Mouse (Mus musculus) hindbrain, embryonic 16.5 days (tissue): Measurements from ENCODE around the gene Vtn. TPM values are rescaled to one million over a fixed set of nuclear protein-coding genes. Genes with fewer than 3 reads are reported as not detected.

Experiments used
- ATAC-seq: fragments of 200-750 bp; cut with Nextera tagmentation; 2 replicates; pipeline ENCODE4 v1.8.0; 2017; ENCODE audit warnings: moderate TSS enrichment, moderate library complexity
- H3K27ac ChIP-seq: fragments of 300-500 bp; sonication (generic); 2 replicates; pipeline ENCODE4 v1.5.1; 2014; ENCODE audit warnings: low read depth, mild to moderate bottlenecking, control low read depth, low read length, moderate library complexity
- H3K27me3 ChIP-seq: fragments of 300-500 bp; sonication (generic); replicated peaks from 2 replicates; pipeline ENCODE4 v1.6.1; 2014; ENCODE audit warnings: low read length; ENCODE audit not compliant: control insufficient read depth, insufficient read depth
- H3K36me3 ChIP-seq: fragments of 300-500 bp; sonication (generic); 2 replicates; pipeline ENCODE4 v1.6.1; 2014; ENCODE audit warnings: mild to moderate bottlenecking, low read length, moderate library complexity, mixed read lengths; ENCODE audit not compliant: control insufficient read depth, insufficient read depth
- H3K4me1 ChIP-seq: fragments of 300-500 bp; sonication (generic); 2 replicates; pipeline ENCODE4 v1.6.1; 2014; ENCODE audit warnings: low read depth, low read length; ENCODE audit not compliant: control insufficient read depth, insufficient read depth
- H3K4me2 ChIP-seq: fragments of 300-500 bp; sonication (generic); 2 replicates; pipeline ENCODE4 v1.6.1; 2014; ENCODE audit warnings: mild to moderate bottlenecking, low read length, control low read depth, moderate library complexity
- H3K4me3 ChIP-seq: fragments of 300-500 bp; sonication (generic); 2 replicates; pipeline ENCODE4 v1.5.1; 2014; ENCODE audit warnings: mild to moderate bottlenecking, low read length, control low read depth, moderate library complexity
- H3K9ac ChIP-seq: fragments of 300-500 bp; sonication (generic); 2 replicates; pipeline ENCODE4 v1.6.1; 2014; ENCODE audit warnings: low read depth, mild to moderate bottlenecking, control low read depth, low read length, moderate library complexity
- H3K9me3 ChIP-seq: fragments of 300-500 bp; sonication (generic); 2 replicates; pipeline ENCODE4 v1.6.1; 2014; ENCODE audit warnings: mild to moderate bottlenecking, low read length, moderate library complexity; ENCODE audit not compliant: control insufficient read depth
- WGBS: fragments of 180-500 bp; shearing (Covaris S2); extraction: QIAGEN DNeasy Blood & Tissue Kit; methylation state at CpG from one replicate; pipeline ENCODE4 v1.1.7; 2014; 5-methylcytosine and 5-hydroxymethylcytosine counted together
- polyA plus RNA-seq: library from polyadenylated mRNA; unstranded; fragments of >200 nt; fragmentation: Nextera tagmentation; extraction: Ambion mirVana; gene quantifications from 2 replicates; pipeline ENCODE4 v1.2.1, GENCODE M21; 2015

Vtn gene
- polyA plus RNA-seq, result 150 and 176 TPM in 2 replicates

GRCm38 (mm10) chr11:78499004-78499403, at the start of gene Vtn:
TSS of gene Vtn (plus strand) at chr11:78499091.
- Histone ChIP-seq H3K9ac (peak within 1 kb of the TSS; percentile 86), H3K9me3 (no peaks in the 10 kb centered on the region), H3K4me2 (peak within 1 kb of the TSS; percentile 73), H3K4me1 (peaks cover 15% of the 10 kb centered on the region), H3K27me3 (peaks cover 3% of the 10 kb centered on the region; the same call in 1 of the 2 replicates), H3K36me3 (no peaks in the 10 kb centered on the region), H3K27ac (peak within 1 kb of the TSS; percentile 93), H3K4me3 (peak within 1 kb of the TSS; percentile 80)
- 51% methylated on average over 7 of the region's 7 CpGs for WGBS
- no peak for ATAC-seq

GRCm38 (mm10) chr11:78450337-78450736, 48.6 kb upstream of the Vtn start:
- WGBS, result 65% methylated on average over 2 of the region's 2 CpGs
- Histone ChIP-seq H3K4me2 (no peak overlapping the region), H3K27me3 (no peaks in the 10 kb centered on the region), H3K9me3 (no peaks in the 10 kb centered on the region), H3K27ac (no peak overlapping the region), H3K36me3 (no peaks in the 10 kb centered on the region), H3K4me1 (no peaks in the 10 kb centered on the region), H3K9ac (no peak overlapping the region), H3K4me3 (no peak overlapping the region)
- ATAC-seq, result no peak

GRCm38 (mm10) chr11:78453675-78454074, 45.2 kb upstream of the Vtn start:
- no peaks in the 10 kb centered on the region for H3K4me1 ChIP-seq
- H3K9me3 ChIP-seq, result no peaks in the 10 kb centered on the region
- no peak overlapping the region for H3K27ac ChIP-seq
- no peak overlapping the region for H3K9ac ChIP-seq
- no peak overlapping the region for H3K4me3 ChIP-seq
- 4% methylated on average over 4 of the region's 4 CpGs for WGBS
- no peaks in the 10 kb centered on the region for H3K36me3 ChIP-seq
- no peak overlapping the region for H3K4me2 ChIP-seq
- ATAC-seq, result no peak
- H3K27me3 ChIP-seq, result no peaks in the 10 kb centered on the region

GRCm38 (mm10) chr11:78454276-78454675, 44.6 kb upstream of the Vtn start:
- ATAC-seq, result no peak
- H3K27ac ChIP-seq, result no peak overlapping the region
- no peak overlapping the region for H3K9ac ChIP-seq
- WGBS, result 68% methylated on average over 7 of the region's 7 CpGs
- H3K4me3 ChIP-seq, result no peak overlapping the region
- no peaks in the 10 kb centered on the region for H3K27me3 ChIP-seq
- H3K36me3 ChIP-seq, result no peaks in the 10 kb centered on the region
- H3K9me3 ChIP-seq, result no peaks in the 10 kb centered on the region
- H3K4me1 ChIP-seq, result no peaks in the 10 kb centered on the region
- no peak overlapping the region for H3K4me2 ChIP-seq

GRCm38 (mm10) chr11:78455308-78455707, 43.6 kb upstream of the Vtn start:
- Histone ChIP-seq H3K9me3 (no peaks in the 10 kb centered on the region), H3K27ac (no peak overlapping the region), H3K4me2 (no peak overlapping the region), H3K9ac (no peak overlapping the region), H3K4me3 (no peak overlapping the region), H3K36me3 (no peaks in the 10 kb centered on the region), H3K4me1 (no peaks in the 10 kb centered on the region), H3K27me3 (no peaks in the 10 kb centered on the region)
- ATAC-seq, result no peak
- WGBS, result 43% methylated on average over 5 of the region's 5 CpGs

GRCm38 (mm10) chr11:78458740-78459139, 40.2 kb upstream of the Vtn start:
- H3K4me3 ChIP-seq, result no peak overlapping the region
- H3K9me3 ChIP-seq, result no peaks in the 10 kb centered on the region
- H3K4me2 ChIP-seq, result no peak overlapping the region
- no peaks in the 10 kb centered on the region for H3K27me3 ChIP-seq
- ATAC-seq, result no peak
- WGBS, result 87% methylated on average over 17 of the region's 17 CpGs
- no peak overlapping the region for H3K27ac ChIP-seq
- H3K36me3 ChIP-seq, result no peaks in the 10 kb centered on the region
- no peaks in the 10 kb centered on the region for H3K4me1 ChIP-seq
- H3K9ac ChIP-seq, result no peak overlapping the region

GRCm38 (mm10) chr11:78461894-78462293, 37.0 kb upstream of the Vtn start:
- no peak overlapping the region for H3K4me3 ChIP-seq
- H3K27ac ChIP-seq, result no peak overlapping the region
- no peak for ATAC-seq
- no peaks in the 10 kb centered on the region for H3K27me3 ChIP-seq
- no peaks in the 10 kb centered on the region for H3K36me3 ChIP-seq
- 67% methylated on average over 1 of the region's 1 CpGs for WGBS
- H3K4me2 ChIP-seq, result no peak overlapping the region
- peaks cover 16% of the 10 kb centered on the region for H3K4me1 ChIP-seq
- no peaks in the 10 kb centered on the region for H3K9me3 ChIP-seq
- no peak overlapping the region for H3K9ac ChIP-seq

GRCm38 (mm10) chr11:78462669-78463068, 36.2 kb upstream of the Vtn start:
- no peak overlapping the region for H3K27ac ChIP-seq
- no peaks in the 10 kb centered on the region for H3K36me3 ChIP-seq
- no peak overlapping the region for H3K9ac ChIP-seq
- no peaks in the 10 kb centered on the region for H3K27me3 ChIP-seq
- no peak overlapping the region for H3K4me3 ChIP-seq
- 86% methylated on average over 5 of the region's 5 CpGs for WGBS
- no peak for ATAC-seq
- peaks cover 16% of the 10 kb centered on the region for H3K4me1 ChIP-seq
- H3K9me3 ChIP-seq, result no peaks in the 10 kb centered on the region
- no peak overlapping the region for H3K4me2 ChIP-seq

- Histone ChIP-seq H3K4me3 (no peak overlapping the region), H3K4me2 (no peak overlapping the region), H3K27ac (no peak overlapping the region), H3K4me1 (peaks cover 16% of the 10 kb centered on the region), H3K27me3 (no peaks in the 10 kb centered on the region), H3K9ac (no peak overlapping the region), H3K36me3 (no peaks in the 10 kb centered on the region), H3K9me3 (no peaks in the 10 kb centered on the region)
- WGBS, result 75% methylated on average over 13 of the region's 13 CpGs
- no peak for ATAC-seq
Observed at GRCm38 (mm10) chr11:78463286-78464036, 35.4 kb upstream of the Vtn start.
